Mouse (Mus musculus) intestine, embryonic 14.5 days (tissue): ENCODE data around the gene Map3k21. TPM values are rescaled to one million over a fixed set of nuclear protein-coding genes. Genes with fewer than 3 reads are reported as not detected.

ENCODE experiments used
- ATAC-seq: fragments of 200-750 bp; cut with Nextera tagmentation; replicated peaks from 2 replicates; pipeline ENCODE4 v1.8.0; 2017; ENCODE audit warnings: low read depth, moderate number of reproducible peaks, moderate TSS enrichment, moderate library complexity; ENCODE audit not compliant: low FRiP score, low TSS enrichment
- DNase-seq: peaks from one replicate; pipeline ENCODE4 v3.0.0-alpha.2; 2018; ENCODE audit warnings: low spot score
- H3K27ac ChIP-seq: fragments of 300-500 bp; sonication (generic); 2 replicates; pipeline ENCODE4 v1.5.1; 2014; ENCODE audit warnings: low read depth, mild to moderate bottlenecking, control low read depth
- H3K27me3 ChIP-seq: fragments of 300-500 bp; sonication (generic); replicated peaks from 2 replicates; pipeline ENCODE4 v1.6.1; 2014; ENCODE audit warnings: low read length, control low read depth; ENCODE audit not compliant: control insufficient read depth, insufficient read depth
- H3K36me3 ChIP-seq: fragments of 300-500 bp; sonication (generic); 2 replicates; pipeline ENCODE4 v1.6.1; 2014; ENCODE audit warnings: low read length, control low read depth; ENCODE audit not compliant: control insufficient read depth, insufficient read depth
- H3K4me1 ChIP-seq: fragments of 300-500 bp; sonication (generic); replicated peaks from 2 replicates; pipeline ENCODE4 v1.6.1; 2014; ENCODE audit warnings: low read length, control low read depth, mixed read lengths; ENCODE audit not compliant: control insufficient read depth, insufficient read depth
- H3K4me2 ChIP-seq: fragments of 300-500 bp; sonication (generic); 2 replicates; pipeline ENCODE4 v1.6.1; 2014; ENCODE audit warnings: low read length
- H3K4me3 ChIP-seq: fragments of 300-500 bp; sonication (generic); 2 replicates; pipeline ENCODE4 v1.5.1; 2014; ENCODE audit warnings: low read depth, low read length, control low read depth, mixed read lengths
- H3K9ac ChIP-seq: fragments of 300-500 bp; sonication (generic); 2 replicates; pipeline ENCODE4 v1.6.1; 2014; ENCODE audit warnings: mild to moderate bottlenecking, low read length
- H3K9me3 ChIP-seq: fragments of 300-500 bp; sonication (generic); 2 replicates; pipeline ENCODE4 v1.6.1; 2016; ENCODE audit warnings: low read length, control low read depth; ENCODE audit not compliant: control insufficient read depth
- WGBS: fragments of 180-500 bp; shearing (Covaris S2); extraction: QIAGEN DNeasy Blood & Tissue Kit; methylation state at CpG from one replicate; pipeline ENCODE4 v1.1.7; 2014; 5-methylcytosine and 5-hydroxymethylcytosine counted together
- polyA plus RNA-seq: library from polyadenylated mRNA; unstranded; fragments of >200 nt; fragmentation: Nextera tagmentation; extraction: Ambion mirVana; gene quantifications from 2 replicates; pipeline ENCODE4 v1.2.1, GENCODE M21; 2014

Map3k21 gene
- polyA plus RNA-seq, 1 experiment from 2014 or later: 3.9 TPM

DNA sequence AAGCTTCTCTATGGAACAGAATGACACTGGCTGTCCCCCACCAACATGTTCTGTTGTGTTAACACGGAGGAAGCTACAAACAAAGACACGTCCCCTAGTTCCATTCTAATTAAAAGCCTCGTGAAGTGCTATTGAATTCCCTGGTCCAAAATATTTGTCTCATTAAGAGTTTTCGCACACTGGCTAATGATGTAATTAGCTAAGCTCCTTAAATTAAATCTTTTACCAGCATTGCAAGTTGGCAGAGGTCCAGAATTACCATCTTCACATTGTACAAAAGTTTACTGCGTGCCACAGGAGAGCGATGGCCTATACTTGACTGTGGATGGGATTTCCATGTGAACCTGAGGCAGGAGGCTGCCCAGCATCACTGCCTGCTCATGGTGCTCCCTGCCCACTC is 51.5 kb downstream of the Map3k21 start:
- ATAC-seq (no peak), DNase-seq (no peak)
- Histone ChIP-seq H3K4me1 (no peaks in the 10 kb centered on the region), H3K9me3 (peaks cover 5% of the 10 kb centered on the region), H3K27ac (no peak overlapping the region), H3K4me3 (no peak overlapping the region), H3K4me2 (no peak overlapping the region), H3K9ac (no peak overlapping the region), H3K27me3 (0 out of 2 replicates have a peak, but pooled peaks cover 3% of the 10 kb centered on the region), H3K36me3 (no peaks in the 10 kb centered on the region)
- WGBS: 90% methylated on average over 6 of the region's 6 CpGs

- ATAC-seq: no peak
- DNase-seq: no peak
- Histone ChIP-seq H3K4me2 (peak overlapping the region; percentile 32), H3K9ac (no peak overlapping the region), H3K36me3 (no peaks in the 10 kb centered on the region), H3K9me3 (peaks cover 5% of the 10 kb centered on the region), H3K27ac (no peak overlapping the region), H3K4me3 (no peak overlapping the region), H3K27me3 (0 out of 2 replicates have a peak, but pooled peaks cover 3% of the 10 kb centered on the region), H3K4me1 (no peaks in the 10 kb centered on the region)
- WGBS: 6% methylated on average over 11 of the region's 11 CpGs
Observed at GRCm38 (mm10) chr8:125963807-125964211, 53.6 kb downstream of the Map3k21 start.

- no peak overlapping the region for H3K4me2 ChIP-seq
- no peak overlapping the region for H3K9ac ChIP-seq
- H3K27me3 ChIP-seq: no peaks in the 10 kb centered on the region
- H3K4me3 ChIP-seq: no peak overlapping the region
- no peak overlapping the region for H3K27ac ChIP-seq
- H3K36me3 ChIP-seq: no peaks in the 10 kb centered on the region
- DNase-seq (no peak), ATAC-seq (no peak)
- 46% methylated on average over 3 of the region's 3 CpGs for WGBS
- H3K4me1 ChIP-seq: no peaks in the 10 kb centered on the region
- H3K9me3 ChIP-seq: no peaks in the 10 kb centered on the region
Observed at GRCm38 (mm10) chr8:125971336-125971735, 61.1 kb downstream of the Map3k21 start.

- Histone ChIP-seq H3K4me1 (no peaks in the 10 kb centered on the region), H3K4me2 (no peak overlapping the region), H3K27me3 (no peaks in the 10 kb centered on the region), H3K36me3 (no peaks in the 10 kb centered on the region), H3K27ac (no peak overlapping the region), H3K9ac (no peak overlapping the region), H3K9me3 (no peaks in the 10 kb centered on the region), H3K4me3 (no peak overlapping the region)
- no peak for ATAC-seq
- no peak for DNase-seq
- 82% methylated on average over 4 of the region's 4 CpGs for WGBS
Observed at GRCm38 (mm10) chr8:125975981-125976380, 65.7 kb downstream of the Map3k21 start.

DNA sequence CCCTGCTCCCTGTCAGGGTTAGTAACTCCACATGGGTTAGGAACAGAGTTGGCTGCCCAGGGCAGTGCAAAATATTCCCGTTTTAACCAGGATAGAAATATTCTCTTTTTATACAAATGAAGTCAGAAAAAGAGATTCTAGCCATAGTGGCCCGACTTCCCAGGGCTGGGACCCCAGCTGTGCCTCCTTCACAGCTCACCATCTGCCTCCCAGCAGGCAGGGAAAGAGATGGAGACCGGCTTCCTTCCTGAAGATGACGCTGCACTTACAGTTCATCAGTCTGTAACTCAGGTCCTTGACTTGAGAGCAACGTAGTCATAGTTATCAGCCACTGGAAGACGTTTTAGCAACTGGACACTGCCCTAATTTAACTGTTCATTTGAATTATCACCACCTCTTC is 70.6 kb downstream of the Map3k21 start:
- Histone ChIP-seq H3K27ac (no peak overlapping the region), H3K36me3 (no peaks in the 10 kb centered on the region), H3K27me3 (no peaks in the 10 kb centered on the region), H3K4me1 (no peaks in the 10 kb centered on the region), H3K9ac (no peak overlapping the region), H3K9me3 (no peaks in the 10 kb centered on the region), H3K4me3 (no peak overlapping the region), H3K4me2 (no peak overlapping the region)
- ATAC-seq (no peak), DNase-seq (no peak)
- WGBS: 27% methylated on average over 6 of the region's 6 CpGs

DNA sequence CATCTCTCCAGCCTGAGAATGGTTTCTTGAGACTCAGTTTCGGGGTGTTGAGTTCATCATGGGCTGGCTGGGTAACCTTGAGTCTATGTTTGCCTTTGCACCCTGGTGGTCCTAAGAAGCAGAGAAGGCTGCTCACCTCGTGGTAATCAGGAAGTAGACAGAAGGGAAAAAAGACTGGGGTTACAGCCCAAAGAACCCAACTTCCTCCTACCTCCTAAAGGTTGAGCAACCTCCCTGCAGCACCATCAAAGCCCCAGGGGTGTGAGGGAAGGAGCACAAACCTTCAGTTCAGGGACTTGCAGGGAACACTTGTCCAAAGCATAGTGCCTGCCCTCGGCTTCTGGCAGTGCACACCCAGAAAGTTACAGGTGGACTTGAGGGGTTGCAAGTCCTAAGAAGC is 73.3 kb downstream of the Map3k21 start:
- Histone ChIP-seq H3K4me1 (no peaks in the 10 kb centered on the region), H3K9me3 (no peaks in the 10 kb centered on the region), H3K27ac (no peak overlapping the region), H3K4me3 (no peak overlapping the region), H3K36me3 (no peaks in the 10 kb centered on the region), H3K9ac (no peak overlapping the region), H3K27me3 (no peaks in the 10 kb centered on the region), H3K4me2 (no peak overlapping the region)
- 77% methylated on average over 3 of the region's 3 CpGs for WGBS
- DNase-seq (no peak), ATAC-seq (no peak)

- no peak overlapping the region for H3K27ac ChIP-seq
- no peak for ATAC-seq
- no peaks in the 10 kb centered on the region for H3K9me3 ChIP-seq
- no peaks in the 10 kb centered on the region for H3K4me1 ChIP-seq
- H3K36me3 ChIP-seq: no peaks in the 10 kb centered on the region
- no peak overlapping the region for H3K4me2 ChIP-seq
- H3K27me3 ChIP-seq: no peaks in the 10 kb centered on the region
- WGBS: 89% methylated on average over 4 of the region's 4 CpGs
- H3K4me3 ChIP-seq: no peak overlapping the region
- H3K9ac ChIP-seq: no peak overlapping the region
- DNase-seq: no peak
Observed at GRCm38 (mm10) chr8:125984140-125984539, 73.9 kb downstream of the Map3k21 start.

GRCm38 (mm10) chr8:125985364-125985763 is 75.1 kb downstream of the Map3k21 start:
- H3K36me3 ChIP-seq: no peaks in the 10 kb centered on the region
- WGBS: 95% methylated on average over 2 of the region's 2 CpGs
- no peak for ATAC-seq
- H3K27ac ChIP-seq: no peak overlapping the region
- DNase-seq: no peak
- H3K4me3 ChIP-seq: no peak overlapping the region
- no peaks in the 10 kb centered on the region for H3K4me1 ChIP-seq
- no peaks in the 10 kb centered on the region for H3K27me3 ChIP-seq
- no peak overlapping the region for H3K9ac ChIP-seq
- no peaks in the 10 kb centered on the region for H3K9me3 ChIP-seq
- no peak overlapping the region for H3K4me2 ChIP-seq

DNA sequence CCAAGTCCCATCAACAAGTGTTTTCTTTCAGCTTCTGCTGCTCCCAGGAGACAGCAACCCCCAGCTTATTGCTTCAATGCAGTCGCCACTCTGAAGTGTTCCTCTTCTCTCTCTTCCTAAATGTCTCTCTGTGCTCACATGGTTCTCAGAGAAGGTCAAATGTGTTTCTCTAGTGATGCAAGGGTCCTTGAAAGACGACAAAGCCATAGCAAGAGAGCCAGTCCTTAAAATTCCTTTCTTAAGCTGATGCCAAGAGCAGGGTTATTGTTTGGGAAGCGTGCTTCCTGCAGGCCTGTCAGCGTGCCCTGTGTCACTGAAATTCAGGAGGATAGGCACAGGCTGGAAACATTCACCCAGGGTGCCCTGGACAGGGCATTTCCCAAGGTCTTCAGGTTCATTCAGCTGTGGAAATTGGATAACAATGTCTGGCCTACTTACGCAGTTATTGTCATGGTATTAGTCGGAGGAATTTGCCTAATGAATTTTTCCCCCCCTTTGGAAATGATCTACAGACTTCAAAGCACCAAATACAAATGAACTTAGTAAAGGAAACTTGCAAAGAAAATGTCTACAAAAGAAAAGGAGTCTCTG is 76.8 kb downstream of the Map3k21 start:
- Histone ChIP-seq H3K4me1 (no peaks in the 10 kb centered on the region), H3K27ac (no peak overlapping the region), H3K4me2 (no peak overlapping the region), H3K4me3 (no peak overlapping the region), H3K36me3 (no peaks in the 10 kb centered on the region), H3K9me3 (no peaks in the 10 kb centered on the region), H3K27me3 (no peaks in the 10 kb centered on the region), H3K9ac (no peak overlapping the region)
- ATAC-seq (no peak), DNase-seq (no peak)
- 61% methylated on average over 6 of the region's 6 CpGs for WGBS
